Mouse (Mus musculus) CH12.LX (cell line): ENCODE measurements around the gene Als2cr12. TPM values are rescaled to one million over a fixed set of nuclear protein-coding genes. Genes with fewer than 3 reads are reported as not detected.
A peak's percentile ranks its signal among the peaks of the same experiment; 100 is the strongest.

ENCODE experiments used
- DNase-seq: peaks from one replicate; pipeline ENCODE4 v3.0.0-alpha.2; 2013; ENCODE audit errors: extremely low read depth
- H3K27ac ChIP-seq: 2 replicates; pipeline ENCODE4 v1.5.1; 2012; ENCODE audit warnings: low read depth, mild to moderate bottlenecking, control low read depth, moderate library complexity; ENCODE audit not compliant: insufficient read depth
- H3K27me3 ChIP-seq: replicated peaks from 2 replicates; pipeline ENCODE3; 2012; ENCODE audit warnings: inconsistent platforms
- H3K36me3 ChIP-seq, 2 experiments: replicated peaks in 1 of 2; 2 replicates each; pipeline versions ENCODE3 to v1.6.1; 2012; ENCODE audit warnings: inconsistent platforms in 1 of 2, low read length in 1 of 2, mild to moderate bottlenecking in 1 of 2, mixed read lengths in 1 of 2, moderate library complexity in 1 of 2; ENCODE audit not compliant: control insufficient read depth in 1 of 2, insufficient read depth in 1 of 2
- H3K4me1 ChIP-seq, 2 experiments: 2 replicates each; pipeline ENCODE4 v1.6.1; 2012; ENCODE audit warnings: inconsistent platforms in 1 of 2, moderate library complexity in 1 of 2; ENCODE audit not compliant: insufficient read depth in 2 of 2, control insufficient read depth in 1 of 2
- H3K4me2 ChIP-seq: 2 replicates; pipeline ENCODE4 v1.6.1; 2012; ENCODE audit warnings: low read depth, mild to moderate bottlenecking, control low read depth; ENCODE audit not compliant: poor library complexity, insufficient read depth, severe bottlenecking
- H3K4me3 ChIP-seq, 3 experiments: fragments of 150-350 bp in 1 of 3; sonication (generic) in 1 of 3; replicated peaks in 1 of 3; 2 replicates each; pipeline versions ENCODE3 to v1.5.1; 2011 to 2012; ENCODE audit warnings: low read depth in 2 of 3, low read length in 2 of 3, mild to moderate bottlenecking in 2 of 3, moderate library complexity in 2 of 3, control low read depth in 1 of 3, improper control_type of control experiment in 1 of 3, inconsistent platforms in 1 of 3, mixed read lengths in 1 of 3; ENCODE audit not compliant: poor library complexity in 1 of 3
- H3K79me2 ChIP-seq: replicated peaks from 2 replicates; pipeline ENCODE4 v1.6.1; 2012; ENCODE audit warnings: mild to moderate bottlenecking, moderate library complexity; ENCODE audit not compliant: control insufficient read depth, poor library complexity, insufficient read depth, severe bottlenecking; ENCODE audit errors: extremely low read depth
- H3K9ac ChIP-seq: 2 replicates; pipeline ENCODE4 v1.6.1; 2012; ENCODE audit warnings: low read depth, mild to moderate bottlenecking, control low read depth, moderate library complexity; ENCODE audit not compliant: insufficient read depth
- H3K9me3 ChIP-seq: replicated peaks from 2 replicates; pipeline ENCODE3; 2012; ENCODE audit warnings: low read length, inconsistent platforms, mixed read lengths
- BHLHE40 ChIP-seq: IDR thresholded peaks from 2 replicates; pipeline ENCODE4 v1.6.1; 2011; ENCODE audit warnings: mild to moderate bottlenecking, low read depth, low read length, improper control_type of control experiment
- CHD1 ChIP-seq: IDR thresholded peaks from 2 replicates; pipeline ENCODE4 v1.6.1; 2012; ENCODE audit warnings: low read depth, low read length, improper control_type of control experiment, inconsistent platforms
- CHD2 ChIP-seq: IDR thresholded peaks from 2 replicates; pipeline ENCODE4 v1.6.1; 2011; ENCODE audit warnings: low read length, improper control_type of control experiment
- CTCF ChIP-seq, 2 experiments: IDR thresholded peaks in 1 of 2; conservative IDR thresholded peaks in 1 of 2; 2 replicates each; pipeline ENCODE4 v1.5.1; 2011 to 2012; ENCODE audit warnings: low read depth in 2 of 2, low read length in 2 of 2, improper control_type of control experiment in 1 of 2, inconsistent platforms in 1 of 2, mild to moderate bottlenecking in 1 of 2, moderate library complexity in 1 of 2
- E2F4 ChIP-seq: IDR thresholded peaks from 2 replicates; pipeline ENCODE4 v1.6.1; 2011; ENCODE audit warnings: low read depth, low read length, improper control_type of control experiment; ENCODE audit not compliant: insufficient replicate concordance
- ELF1 ChIP-seq: IDR thresholded peaks from 2 replicates; pipeline ENCODE4 v1.6.1; 2014; ENCODE audit warnings: low read depth, mild to moderate bottlenecking, inconsistent platforms, low read length, improper control_type of control experiment
- EP300 ChIP-seq: IDR thresholded peaks from 2 replicates; pipeline ENCODE4 v1.6.1; 2011; ENCODE audit warnings: low read length, improper control_type of control experiment
- ETS1 ChIP-seq: conservative IDR thresholded peaks from 2 replicates; pipeline ENCODE4 v1.6.1; 2012; ENCODE audit warnings: low read depth, mild to moderate bottlenecking, inconsistent platforms, low read length, improper control_type of control experiment, moderate library complexity
- GABPA ChIP-seq: IDR thresholded peaks from 2 replicates; pipeline ENCODE4 v1.6.1; 2012; ENCODE audit warnings: low read depth, low read length, improper control_type of control experiment, inconsistent platforms; ENCODE audit not compliant: insufficient replicate concordance
- HCFC1 ChIP-seq: IDR thresholded peaks from 2 replicates; pipeline ENCODE4 v1.6.1; 2012; ENCODE audit warnings: low read depth, mild to moderate bottlenecking, inconsistent platforms, low read length, improper control_type of control experiment
- IRF4 ChIP-seq: IDR thresholded peaks from 2 replicates; pipeline ENCODE4 v1.6.1; 2014; ENCODE audit warnings: low read depth, mild to moderate bottlenecking, inconsistent platforms, low read length, improper control_type of control experiment
- JUN ChIP-seq: IDR thresholded peaks from 2 replicates; pipeline ENCODE4 v1.6.1; 2011; ENCODE audit warnings: low read depth, mild to moderate bottlenecking, low read length, improper control_type of control experiment, moderate library complexity; ENCODE audit not compliant: insufficient read depth
- JUND ChIP-seq: conservative IDR thresholded peaks from 2 replicates; pipeline ENCODE4 v1.6.1; 2011; ENCODE audit warnings: low read depth, low read length, improper control_type of control experiment
- MAZ ChIP-seq: IDR thresholded peaks from 2 replicates; pipeline ENCODE4 v1.6.1; 2012; ENCODE audit warnings: low read depth, mild to moderate bottlenecking, inconsistent platforms, low read length, improper control_type of control experiment, moderate library complexity
- MXI1 ChIP-seq: IDR thresholded peaks from 2 replicates; pipeline ENCODE4 v1.6.1; 2011; ENCODE audit warnings: mild to moderate bottlenecking, low read depth, low read length, improper control_type of control experiment
- MYC ChIP-seq: IDR thresholded peaks from 2 replicates; pipeline ENCODE4 v1.6.1; 2011; ENCODE audit warnings: low read depth, mild to moderate bottlenecking, improper control_type of control experiment, low read length
- NELFE ChIP-seq: IDR thresholded peaks from 2 replicates; pipeline ENCODE4 v1.6.1; 2011; ENCODE audit warnings: low read depth, low read length, improper control_type of control experiment
- NRF1 ChIP-seq: IDR thresholded peaks from 2 replicates; pipeline ENCODE4 v1.6.1; 2014; ENCODE audit warnings: low read depth, mild to moderate bottlenecking, inconsistent platforms, low read length, improper control_type of control experiment, moderate library complexity
- POLR2AphosphoS2 ChIP-seq: IDR thresholded peaks from 2 replicates; pipeline ENCODE4 v1.6.1; 2011; ENCODE audit warnings: low read depth, low read length, improper control_type of control experiment
- RAD21 ChIP-seq: IDR thresholded peaks from 2 replicates; pipeline ENCODE4 v1.6.1; 2011; ENCODE audit warnings: low read depth, mild to moderate bottlenecking, low read length, improper control_type of control experiment, moderate library complexity
- SIN3A ChIP-seq: IDR thresholded peaks from 2 replicates; pipeline ENCODE4 v1.6.1; 2012; ENCODE audit warnings: low read length, improper control_type of control experiment, inconsistent platforms
- SMC3 ChIP-seq: IDR thresholded peaks from 2 replicates; pipeline ENCODE4 v1.6.1; 2011; ENCODE audit warnings: low read depth, low read length, improper control_type of control experiment
- TBP ChIP-seq: conservative IDR thresholded peaks from 2 replicates; pipeline ENCODE4 v1.6.1; 2011; ENCODE audit warnings: low read depth, low read length, improper control_type of control experiment
- UBTF ChIP-seq: IDR thresholded peaks from 2 replicates; pipeline ENCODE4 v1.6.1; 2012; ENCODE audit warnings: low read depth, mild to moderate bottlenecking, inconsistent platforms, low read length, improper control_type of control experiment, moderate library complexity
- USF1 ChIP-seq: IDR thresholded peaks from 2 replicates; pipeline ENCODE4 v1.6.1; 2014; ENCODE audit warnings: low read depth, mild to moderate bottlenecking, inconsistent platforms, low read length, improper control_type of control experiment
- USF2 ChIP-seq: conservative IDR thresholded peaks from 2 replicates; pipeline ENCODE4 v1.6.1; 2011; ENCODE audit warnings: low read depth, low read length, improper control_type of control experiment
- ZC3H11A ChIP-seq: IDR thresholded peaks from 2 replicates; pipeline ENCODE4 v1.6.1; 2012; ENCODE audit warnings: low read depth, mild to moderate bottlenecking, inconsistent platforms, low read length, improper control_type of control experiment
- dilution Hi-C: fragments of 300-500 bp; cut with MboI; formaldehyde crosslinking; loops from 2 replicates; pipeline ENCODE4 v1.14.3; 2020; ENCODE audit warnings: low sequenced_read_pairs; ENCODE audit not compliant: extremely low pct_unique_long_range_greater_than_20kb, extremely low pct_ligation_motif_present
- in situ Hi-C: fragments of 300-500 bp; cut with MboI; formaldehyde crosslinking; loops from 3 replicates; pipeline ENCODE4 v1.14.3; 2019; ENCODE audit warnings: low sequenced_read_pairs, low pct_ligation_motif_present, low pct_unique_long_range_greater_than_20kb, mixed read lengths
- polyA plus RNA-seq: library from polyadenylated mRNA; unstranded; fragments of >175 nt; gene quantifications from 2 replicates; pipeline ENCODE4 v1.2.1, GENCODE M21; 2012; ENCODE audit warnings: low read depth; ENCODE audit not compliant: insufficient read length
- total RNA-seq, 2 experiments: library from RNA; depleted of rRNA; stranded (reverse); fragments of 300-350 nt in 1 of 2; fragments of >200 nt in 1 of 2; gene quantifications; 2 replicates each; pipeline ENCODE4 v1.2.3; 2012 to 2014

The Als2cr12 gene
- total and polyA plus RNA-seq, 3 experiments = 0.33 TPM; not detected in 2

DNA sequence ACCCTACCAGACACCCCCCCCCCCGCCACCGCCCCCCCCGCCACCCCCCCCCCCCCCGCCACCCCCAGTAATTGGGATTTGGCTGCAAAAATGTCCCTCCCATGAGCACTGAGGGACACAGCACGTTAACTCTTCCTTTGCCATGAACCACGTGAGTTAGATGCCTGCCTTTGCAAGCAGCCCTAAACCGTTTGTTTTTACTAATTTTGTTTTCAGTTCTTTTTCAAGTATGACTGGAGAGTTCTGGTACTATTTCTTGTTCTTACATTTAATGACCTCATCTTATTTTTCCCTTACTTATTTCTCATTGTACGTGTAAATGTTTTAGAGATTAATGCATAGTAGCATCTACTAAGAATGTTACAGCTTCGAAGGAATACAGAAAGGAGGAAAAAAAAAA lies 28.7 kb upstream of the Als2cr12 start (continued):
- TF ChIP-seq JUND (peak; percentile 80), GABPA (no peak)

DNA sequence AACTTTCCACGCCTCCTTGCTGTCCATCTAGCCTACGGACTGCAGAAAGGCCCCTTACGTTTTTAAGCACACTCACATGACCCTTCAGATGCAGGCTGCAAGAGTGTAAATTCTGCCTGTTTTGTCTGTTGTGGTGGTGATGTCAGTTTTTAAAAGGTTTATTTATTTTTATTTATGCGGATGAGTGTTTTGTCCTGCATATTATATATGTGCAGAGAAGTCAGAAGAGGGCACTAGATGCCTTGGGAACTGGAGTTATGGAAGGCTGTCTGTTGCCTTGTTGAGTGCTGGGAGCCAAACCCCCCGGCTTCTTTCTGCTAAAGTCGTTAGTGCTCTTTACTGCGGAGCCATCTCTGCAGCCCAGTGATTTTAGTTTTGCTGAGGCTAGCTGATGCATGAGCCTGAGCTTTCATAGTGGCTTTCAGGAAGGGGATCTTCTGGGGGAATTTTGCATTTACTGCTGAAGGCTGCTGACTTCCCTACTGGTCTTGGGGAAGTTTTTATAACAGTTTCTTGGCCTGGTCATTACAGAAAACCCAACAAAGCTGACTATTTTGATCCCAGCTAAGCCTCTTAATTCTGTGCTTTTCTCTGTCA lies 28.1 kb upstream of the Als2cr12 start:
- H3K36me3 ChIP-seq = peaks cover 0 to 15% of the 10 kb centered on the region in 2 experiments
- peak overlapping the region; percentile 91 for H3K9ac ChIP-seq
- H3K27ac ChIP-seq = peak overlapping the region; percentile 99
- no peaks in the 10 kb centered on the region for H3K9me3 ChIP-seq
- peak overlapping the region; percentile 95 for H3K4me2 ChIP-seq
- DNase-seq = no peak
- no peaks in the 10 kb centered on the region for H3K27me3 ChIP-seq
- peaks cover 32% of the 10 kb centered on the region for H3K79me2 ChIP-seq
- TF ChIP-seq MXI1 (0 out of 2 replicates have a peak, but pooled peaks have one; percentile 15), RAD21 (peak; percentile 26), SMC3 (no peak), USF2 (no peak), BHLHE40 (peak; percentile 77)
- peak overlapping the region in 2 of 3 experiments; percentile 9 to 19 for H3K4me3 ChIP-seq
- dilution Hi-C loops (no loop called here), in situ Hi-C loops (no loop called here)
- peaks cover 18 to 56% of the 10 kb centered on the region in 2 experiments for H3K4me1 ChIP-seq

DNA sequence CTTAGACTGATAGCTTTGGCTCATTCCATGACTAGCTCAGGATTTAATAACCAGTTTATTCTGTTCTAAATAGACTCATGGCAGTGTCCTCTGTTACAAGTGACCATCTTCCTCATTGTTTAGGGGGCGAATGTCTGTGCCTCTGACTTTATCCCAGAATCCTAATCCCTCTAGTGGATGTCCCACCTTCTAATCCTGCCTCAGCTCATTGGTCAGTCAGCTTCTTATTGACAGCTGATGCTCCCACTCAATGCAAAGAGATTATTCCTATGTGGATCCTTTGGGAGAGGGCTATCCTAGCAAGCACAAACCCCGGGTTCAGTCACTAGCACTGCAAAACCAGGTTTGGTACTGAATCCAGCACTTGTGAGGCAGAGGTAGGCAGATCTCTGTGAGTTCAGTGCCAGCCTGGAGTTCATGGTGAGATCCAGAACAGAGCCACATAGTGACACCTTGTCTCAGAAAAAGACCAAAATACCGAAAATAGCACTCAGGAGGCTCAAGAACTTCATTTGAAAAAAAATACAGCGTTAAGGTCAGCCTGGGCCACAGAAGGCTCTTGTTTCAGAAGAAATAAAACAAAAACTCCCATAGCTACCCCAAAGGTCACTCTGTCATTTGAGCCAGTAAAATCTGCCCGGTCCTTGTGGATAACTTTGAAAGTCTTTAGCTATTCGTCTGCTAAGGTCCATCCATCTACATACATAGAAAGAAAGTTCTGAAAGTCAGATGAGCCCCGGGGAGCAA lies 27.4 kb upstream of the Als2cr12 start:
- DNase-seq = no peak
- peak overlapping the region in 2 of 3 experiments; percentile 2 to 19 for H3K4me3 ChIP-seq
- in situ Hi-C loops (no loop called here), dilution Hi-C loops (no loop called here)
- H3K9ac ChIP-seq = peak overlapping the region; percentile 91
- H3K4me2 ChIP-seq = peak overlapping the region; percentile 95
- no peaks in the 10 kb centered on the region for H3K27me3 ChIP-seq
- H3K9me3 ChIP-seq = no peaks in the 10 kb centered on the region
- H3K36me3 ChIP-seq = peaks cover 0 to 19% of the 10 kb centered on the region in 2 experiments
- H3K79me2 ChIP-seq = peaks cover 25% of the 10 kb centered on the region
- peak overlapping the region; percentile 99 for H3K27ac ChIP-seq
- peaks cover 18 to 61% of the 10 kb centered on the region in 2 experiments for H3K4me1 ChIP-seq
- TF ChIP-seq SIN3A (peak; percentile 29; the same call in 1 of the 2 replicates), CTCF (conservative IDR thresholded peaks at IDR 0.05 in 1 of 2, IDR thresholded peaks at IDR 0.05 in 1 of 2; ENCODE audit: low read depth in 2 of 2, low read length in 2 of 2) (no peak), JUND (no peak), TBP (no peak), BHLHE40 (no peak), E2F4 (no peak), NELFE (no peak), ELF1 (no peak), MXI1 (0 out of 2 replicates have a peak, but pooled peaks have one; percentile 8), POLR2AphosphoS2 (no peak), USF2 (no peak), MAZ (no peak), SMC3 (no peak), ZC3H11A (no peak), ETS1 (no peak), GABPA (no peak), EP300 (no peak), JUN (no peak), USF1 (no peak), IRF4 (no peak), MYC (no peak), UBTF (0 out of 2 replicates have a peak, but pooled peaks have one; percentile 22), CHD2 (0 out of 2 replicates have a peak, but pooled peaks have one; percentile 26), NRF1 (no peak), HCFC1 (no peak), CHD1 (no peak)
